Mouse (Mus musculus): Measurements from ENCODE around the gene BB287469. TPM values are rescaled to one million over a fixed set of nuclear protein-coding genes. Genes with fewer than 3 reads are reported as not detected.
"Not testable (repeated sequence)": the region's sequence is repeated elsewhere in the genome, so short reads cannot be mapped to it uniquely, and the experiment has no call there.

BB287469 gene
- total and polyA plus RNA-seq, 2 experiments, result not detected

GRCm38 (mm10) chr12:87864048-87864447 is 47.7 kb downstream of the BB287469 start:
- not testable (repeated sequence) for H3K4me1 ChIP-seq (ENCODE audit: control insufficient read depth, insufficient read depth, low read length); DNase-seq (ENCODE audit: extremely low read depth, low read depth, low spot score); H3K79me2 ChIP-seq (ENCODE audit: control insufficient read depth, insufficient read depth, low read length); H3K9ac ChIP-seq (ENCODE audit: low read depth, low read length); H3K27ac ChIP-seq (replicated peaks; ENCODE audit: insufficient read depth, low read depth, low read length); H3K36me3 ChIP-seq (ENCODE audit: control insufficient read depth, insufficient read depth, low read length); H3K4me3 ChIP-seq (ENCODE audit: insufficient read depth, low read depth, low read length); H3K27me3 ChIP-seq (ENCODE audit: control insufficient read depth, insufficient read depth, low read length)
- 78% methylated on average over 2 of the region's 2 CpGs for WGBS

Other genes with a start within 250 kb of the BB287469 start
- not detected in 2 replicates for gene Oog1, start 213.9 kb upstream of the BB287469 start, total RNA-seq (2014; rRNA removed)
- not detected in 2 replicates for gene Oog1, start 213.9 kb upstream of the BB287469 start, polyA plus RNA-seq (2012; rRNA removed)
- gene Gm4027, start 197.7 kb upstream of the BB287469 start, total RNA-seq (2014; rRNA removed), result not detected in 2 replicates
- not detected in 2 replicates for gene Gm4027, start 197.7 kb upstream of the BB287469 start, polyA plus RNA-seq (2012; rRNA removed)
- gene Gm16381, start 172.0 kb upstream of the BB287469 start, total RNA-seq (2014; rRNA removed), result not detected in 2 replicates
- gene Gm16381, start 172.0 kb upstream of the BB287469 start, polyA plus RNA-seq (2012; rRNA removed), result not detected in 2 replicates
- gene Gm21319, start 40.8 kb upstream of the BB287469 start, total RNA-seq (2014; rRNA removed), result not detected in 2 replicates
- gene Gm21319, start 40.8 kb upstream of the BB287469 start, polyA plus RNA-seq (2012; rRNA removed), result not detected in 2 replicates
- not detected in 2 replicates for gene Gm21936, start 21.1 kb upstream of the BB287469 start, total RNA-seq (2014; rRNA removed)
- gene Gm21936, start 21.1 kb upstream of the BB287469 start, polyA plus RNA-seq (2012; rRNA removed), result not detected in 2 replicates
- not detected in 2 replicates for gene Gm2001, start 25.8 kb downstream of the BB287469 start, total RNA-seq (2014; rRNA removed)
- gene Gm2001, start 25.8 kb downstream of the BB287469 start, polyA plus RNA-seq (2012; rRNA removed), result not detected in 2 replicates
- not detected in 2 replicates for gene Gm2016, start 57.5 kb downstream of the BB287469 start, total RNA-seq (2014; rRNA removed)
- gene Gm2016, start 57.5 kb downstream of the BB287469 start, polyA plus RNA-seq (2012; rRNA removed), result not detected in 2 replicates
- gene Gm2022, start 78.8 kb downstream of the BB287469 start, total RNA-seq (2014; rRNA removed), result not detected in 2 replicates
- gene Gm2022, start 78.8 kb downstream of the BB287469 start, polyA plus RNA-seq (2012; rRNA removed), result not detected in 2 replicates
- not detected in 2 replicates for gene Gm2035, start 103.3 kb downstream of the BB287469 start, total RNA-seq (2014; rRNA removed)
- gene Gm2035, start 103.3 kb downstream of the BB287469 start, polyA plus RNA-seq (2012; rRNA removed), result not detected in 2 replicates
- gene Gm2042, start 137.5 kb downstream of the BB287469 start, total RNA-seq (2014; rRNA removed), result not detected in 2 replicates
- not detected in 2 replicates for gene Gm2042, start 137.5 kb downstream of the BB287469 start, polyA plus RNA-seq (2012; rRNA removed)
- not detected in 2 replicates for gene Gm2075, start 195.3 kb downstream of the BB287469 start, total RNA-seq (2014; rRNA removed)
- not detected in 2 replicates for gene Gm2075, start 195.3 kb downstream of the BB287469 start, polyA plus RNA-seq (2012; rRNA removed)
- gene Gm6803, start 202.2 kb downstream of the BB287469 start, total RNA-seq (2014; rRNA removed), result not detected in 2 replicates
- gene Gm6803, start 202.2 kb downstream of the BB287469 start, polyA plus RNA-seq (2012; rRNA removed), result not detected in 2 replicates
- not detected in 2 replicates for gene Gm2056, start 210.4 kb downstream of the BB287469 start, total RNA-seq (2014; rRNA removed)
- not detected in 2 replicates for gene Gm2056, start 210.4 kb downstream of the BB287469 start, polyA plus RNA-seq (2012; rRNA removed)

Measured in liver, adult 2 months (tissue).